Mouse (Mus musculus) heart, embryonic 13.5 days (tissue): Measurements from ENCODE around the gene Runx3. TPM values are rescaled to one million over a fixed set of nuclear protein-coding genes. Genes with fewer than 3 reads are reported as not detected.

Source experiments
- ATAC-seq: fragments of 200-750 bp; cut with Nextera tagmentation; 2 replicates; pipeline ENCODE4 v1.8.0; 2017; ENCODE audit warnings: moderate TSS enrichment; ENCODE audit not compliant: insufficient number of reproducible peaks, low FRiP score, low TSS enrichment; ENCODE audit errors: extremely low read depth
- H3K27ac ChIP-seq: fragments of 300-500 bp; sonication (generic); replicated peaks from 2 replicates; pipeline ENCODE4 v1.5.1; 2015; ENCODE audit warnings: moderate library complexity, mild to moderate bottlenecking, inconsistent platforms
- H3K27me3 ChIP-seq: fragments of 300-500 bp; sonication (generic); replicated peaks from 2 replicates; pipeline ENCODE4 v1.6.1; 2015; ENCODE audit warnings: mild to moderate bottlenecking, inconsistent platforms
- H3K36me3 ChIP-seq: fragments of 300-500 bp; sonication (generic); 2 replicates; pipeline ENCODE4 v1.6.1; 2015; ENCODE audit warnings: mild to moderate bottlenecking, inconsistent platforms
- H3K4me1 ChIP-seq: fragments of 300-500 bp; sonication (generic); 2 replicates; pipeline ENCODE4 v1.6.1; 2015; ENCODE audit warnings: inconsistent platforms
- H3K4me2 ChIP-seq: fragments of 300-500 bp; sonication (generic); 2 replicates; pipeline ENCODE4 v1.6.1; 2015; ENCODE audit warnings: inconsistent platforms, mild to moderate bottlenecking, moderate library complexity
- H3K4me3 ChIP-seq: fragments of 300-500 bp; sonication (generic); 2 replicates; pipeline ENCODE4 v1.5.1; 2015; ENCODE audit warnings: moderate library complexity, mild to moderate bottlenecking, inconsistent platforms
- H3K9ac ChIP-seq: fragments of 300-500 bp; sonication (generic); 2 replicates; pipeline ENCODE4 v1.6.1; 2015; ENCODE audit warnings: inconsistent platforms, mild to moderate bottlenecking, moderate library complexity
- H3K9me3 ChIP-seq: fragments of 300-500 bp; sonication (generic); 2 replicates; pipeline ENCODE4 v1.6.1; 2016; ENCODE audit warnings: inconsistent platforms
- WGBS: fragments of 180-500 bp; shearing (Covaris S2); methylation state at CpG from one replicate; pipeline ENCODE4 v1.1.7; 2015; ENCODE audit warnings: mixed read lengths; 5-methylcytosine and 5-hydroxymethylcytosine counted together
- polyA plus RNA-seq: library from polyadenylated mRNA; unstranded; fragments of >200 nt; fragmentation: Nextera tagmentation; extraction: Ambion mirVana; gene quantifications from 2 replicates; pipeline ENCODE4 v1.2.1, GENCODE M21; 2015

Gene Runx3
- polyA plus RNA-seq, 1 experiment from 2014 or later: 0.05 TPM

GRCm38 (mm10) chr4:135151111-135151987 is 30.9 kb downstream of the Runx3 start:
- no peak overlapping the region for H3K27ac ChIP-seq
- no peak overlapping the region for H3K9ac ChIP-seq
- no peak for ATAC-seq
- peaks cover 25% of the 10 kb centered on the region for H3K4me1 ChIP-seq
- H3K4me3 ChIP-seq: peak overlapping the region; percentile 50; the same call in 1 of the 2 replicates
- no peak overlapping the region for H3K4me2 ChIP-seq
- no peaks in the 10 kb centered on the region for H3K9me3 ChIP-seq
- no peaks in the 10 kb centered on the region for H3K36me3 ChIP-seq
- 10% methylated on average over 34 of the region's 34 CpGs for WGBS
- H3K27me3 ChIP-seq: peaks cover 100% of the 10 kb centered on the region

- WGBS: 1% methylated on average over 63 of the region's 63 CpGs
- Histone ChIP-seq H3K4me2 (peak overlapping the region; percentile 68), H3K27me3 (peaks cover 100% of the 10 kb centered on the region), H3K9me3 (no peaks in the 10 kb centered on the region), H3K27ac (no peak overlapping the region), H3K9ac (peak overlapping the region; percentile 66), H3K4me3 (peak overlapping the region; percentile 50), H3K36me3 (no peaks in the 10 kb centered on the region), H3K4me1 (peaks cover 18% of the 10 kb centered on the region)
- no peak for ATAC-seq
Observed at GRCm38 (mm10) chr4:135151988-135152594, 31.6 kb downstream of the Runx3 start.

GRCm38 (mm10) chr4:135152834-135153259 is 32.4 kb downstream of the Runx3 start:
- Histone ChIP-seq H3K4me1 (peaks cover 17% of the 10 kb centered on the region), H3K9ac (peak overlapping the region; percentile 66), H3K27ac (no peak overlapping the region), H3K36me3 (no peaks in the 10 kb centered on the region), H3K4me3 (peak overlapping the region; percentile 50), H3K27me3 (peaks cover 100% of the 10 kb centered on the region), H3K9me3 (no peaks in the 10 kb centered on the region), H3K4me2 (peak overlapping the region; percentile 68)
- no peak for ATAC-seq
- WGBS: under 1% methylated on average over 44 of the region's 45 CpGs

GRCm38 (mm10) chr4:135153260-135154088 is 33.0 kb downstream of the Runx3 start:
- Histone ChIP-seq H3K27me3 (peaks cover 100% of the 10 kb centered on the region), H3K4me2 (peak overlapping the region; percentile 68), H3K4me1 (peaks cover 21% of the 10 kb centered on the region), H3K4me3 (peak overlapping the region; percentile 50), H3K9ac (no peak overlapping the region), H3K36me3 (no peaks in the 10 kb centered on the region), H3K9me3 (no peaks in the 10 kb centered on the region), H3K27ac (no peak overlapping the region)
- 2% methylated on average over 39 of the region's 39 CpGs for WGBS
- ATAC-seq: no peak

- Histone ChIP-seq H3K36me3 (no peaks in the 10 kb centered on the region), H3K27ac (no peak overlapping the region), H3K9me3 (no peaks in the 10 kb centered on the region), H3K9ac (no peak overlapping the region), H3K4me1 (peaks cover 26% of the 10 kb centered on the region), H3K4me2 (no peak overlapping the region), H3K4me3 (peak overlapping the region; percentile 50; the same call in 1 of the 2 replicates), H3K27me3 (peaks cover 100% of the 10 kb centered on the region)
- no peak for ATAC-seq
- 4% methylated on average over 21 of the region's 21 CpGs for WGBS
Observed at GRCm38 (mm10) chr4:135154089-135154949, 33.9 kb downstream of the Runx3 start.

- ATAC-seq: no peak
- no peak overlapping the region for H3K27ac ChIP-seq
- H3K9me3 ChIP-seq: no peaks in the 10 kb centered on the region
- WGBS: 5% methylated on average over 30 of the region's 31 CpGs
- H3K9ac ChIP-seq: no peak overlapping the region
- peaks cover 100% of the 10 kb centered on the region for H3K27me3 ChIP-seq
- no peaks in the 10 kb centered on the region for H3K36me3 ChIP-seq
- peaks cover 26% of the 10 kb centered on the region for H3K4me1 ChIP-seq
- no peak overlapping the region for H3K4me2 ChIP-seq
- H3K4me3 ChIP-seq: no peak overlapping the region
Observed at GRCm38 (mm10) chr4:135155106-135155800, 34.8 kb downstream of the Runx3 start.

GRCm38 (mm10) chr4:135155805-135156469 is 35.5 kb downstream of the Runx3 start:
- Histone ChIP-seq H3K27me3 (peaks cover 100% of the 10 kb centered on the region), H3K4me1 (peaks cover 26% of the 10 kb centered on the region), H3K36me3 (no peaks in the 10 kb centered on the region), H3K4me2 (no peak overlapping the region), H3K9me3 (no peaks in the 10 kb centered on the region), H3K27ac (no peak overlapping the region), H3K4me3 (no peak overlapping the region), H3K9ac (no peak overlapping the region)
- WGBS: 13% methylated on average over 15 of the region's 15 CpGs
- no peak for ATAC-seq

- Histone ChIP-seq H3K27me3 (peaks cover 100% of the 10 kb centered on the region), H3K4me2 (no peak overlapping the region), H3K4me3 (no peak overlapping the region), H3K36me3 (no peaks in the 10 kb centered on the region), H3K9me3 (no peaks in the 10 kb centered on the region), H3K9ac (no peak overlapping the region), H3K27ac (no peak overlapping the region), H3K4me1 (peaks cover 30% of the 10 kb centered on the region)
- no peak for ATAC-seq
- WGBS: 12% methylated on average over 6 of the region's 6 CpGs
Observed at GRCm38 (mm10) chr4:135156531-135156930, 36.1 kb downstream of the Runx3 start.

GRCm38 (mm10) chr4:135157329-135157728 is 36.9 kb downstream of the Runx3 start:
- Histone ChIP-seq H3K9ac (no peak overlapping the region), H3K27me3 (peaks cover 93% of the 10 kb centered on the region), H3K4me1 (peaks cover 32% of the 10 kb centered on the region), H3K27ac (no peak overlapping the region), H3K36me3 (no peaks in the 10 kb centered on the region), H3K9me3 (no peaks in the 10 kb centered on the region), H3K4me3 (no peak overlapping the region), H3K4me2 (no peak overlapping the region)
- ATAC-seq: no peak
- WGBS: 9% methylated on average over 6 of the region's 6 CpGs
